Mouse (Mus musculus) hindbrain, embryonic 11.5 days (tissue): ENCODE results near the gene Trex1. TPM values are rescaled to one million over a fixed set of nuclear protein-coding genes. Genes with fewer than 3 reads are reported as not detected.
A peak's percentile ranks its signal among the peaks of the same experiment; 100 is the strongest.

Experiments
- ATAC-seq: fragments of 200-750 bp; cut with Nextera tagmentation; 2 replicates; pipeline ENCODE4 v1.8.0; 2017; ENCODE audit warnings: mild to moderate bottlenecking, moderate TSS enrichment, moderate library complexity; ENCODE audit not compliant: low FRiP score
- DNase-seq: peaks from one replicate; pipeline ENCODE4 v3.0.0-alpha.2; 2015; ENCODE audit warnings: low spot score
- H3K27ac ChIP-seq: fragments of 300-500 bp; sonication (generic); 2 replicates; pipeline ENCODE4 v1.5.1; 2014; ENCODE audit warnings: mild to moderate bottlenecking, low read depth, low read length
- H3K27me3 ChIP-seq: fragments of 300-500 bp; sonication (generic); 2 replicates; pipeline ENCODE4 v1.6.1; 2014; ENCODE audit warnings: mild to moderate bottlenecking, low read length, moderate library complexity, mixed read lengths; ENCODE audit not compliant: control insufficient read depth, insufficient read depth
- H3K36me3 ChIP-seq: fragments of 300-500 bp; sonication (generic); 2 replicates; pipeline ENCODE4 v1.6.1; 2014; ENCODE audit warnings: mild to moderate bottlenecking, low read length, moderate library complexity, mixed read lengths; ENCODE audit not compliant: control insufficient read depth, insufficient read depth
- H3K4me1 ChIP-seq: fragments of 300-500 bp; sonication (generic); replicated peaks from 2 replicates; pipeline ENCODE4 v1.6.1; 2014; ENCODE audit warnings: low read length, mixed read lengths; ENCODE audit not compliant: control insufficient read depth, insufficient read depth
- H3K4me2 ChIP-seq: fragments of 300-500 bp; sonication (generic); replicated peaks from 2 replicates; pipeline ENCODE4 v1.6.1; 2014; ENCODE audit warnings: mild to moderate bottlenecking, low read depth, low read length
- H3K4me3 ChIP-seq: fragments of 300-500 bp; sonication (generic); 2 replicates; pipeline ENCODE4 v1.5.1; 2014; ENCODE audit warnings: low read depth, low read length
- H3K9ac ChIP-seq: fragments of 300-500 bp; sonication (generic); 2 replicates; pipeline ENCODE4 v1.6.1; 2014; ENCODE audit warnings: low read depth, low read length
- H3K9me3 ChIP-seq: fragments of 300-500 bp; sonication (generic); 2 replicates; pipeline ENCODE4 v1.6.1; 2016; ENCODE audit warnings: low read length; ENCODE audit not compliant: control insufficient read depth
- WGBS: fragments of 180-500 bp; shearing (Covaris S2); extraction: QIAGEN DNeasy Blood & Tissue Kit; methylation state at CpG from one replicate; pipeline ENCODE4 v1.1.7; 2014; 5-methylcytosine and 5-hydroxymethylcytosine counted together
- polyA plus RNA-seq: library from polyadenylated mRNA; unstranded; fragments of >200 nt; fragmentation: Nextera tagmentation; extraction: Ambion mirVana; gene quantifications from 2 replicates; pipeline ENCODE4 v1.2.1, GENCODE M21; 2014

Trex1 gene
- polyA plus RNA-seq, 1 experiment from 2014 or later, result 9.7 TPM

DNA sequence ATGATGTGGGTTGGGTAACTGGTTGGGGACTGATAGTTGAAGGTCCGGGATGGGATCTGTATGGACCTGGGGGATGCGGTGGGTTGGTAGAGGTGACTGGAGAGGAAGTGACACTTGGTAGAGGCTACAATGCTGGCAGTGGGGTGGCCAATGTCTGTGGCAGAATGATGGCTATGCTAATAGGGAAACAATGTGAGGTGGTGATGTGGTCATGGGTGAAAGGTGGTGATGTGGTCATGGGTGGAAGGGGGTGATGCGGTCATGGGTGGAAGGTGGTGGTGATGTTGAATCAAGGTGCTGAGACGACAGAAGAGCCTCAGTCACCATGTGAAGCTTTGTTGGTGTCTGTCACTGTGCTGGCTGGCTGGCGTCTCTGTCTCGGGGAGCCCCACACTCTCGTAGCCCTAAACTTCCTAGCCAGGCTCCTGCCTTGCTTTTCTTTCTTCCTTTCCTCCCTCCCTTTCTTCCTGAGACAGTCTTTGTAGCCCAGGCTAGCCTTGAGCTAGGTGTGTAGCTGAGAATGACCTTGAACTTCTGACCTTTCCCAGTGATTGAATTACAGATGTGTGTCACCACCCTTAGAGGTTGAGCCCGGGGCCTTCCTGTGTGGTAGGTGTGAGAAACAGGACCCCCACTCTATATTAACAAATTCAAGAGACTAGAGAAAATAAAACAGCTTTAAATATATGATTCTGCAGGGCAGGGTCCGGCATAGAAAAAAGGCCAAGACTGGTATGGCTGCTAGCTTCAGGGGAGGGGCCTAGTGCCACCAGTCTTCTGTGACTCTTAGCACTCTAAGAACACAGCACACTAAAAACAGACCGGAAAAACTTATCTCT is 7.7 kb downstream of the Trex1 start:
- Histone ChIP-seq H3K27me3 (no peaks in the 10 kb centered on the region), H3K4me1 (no peaks in the 10 kb centered on the region; the same call in 1 of the 2 replicates), H3K4me2 (no peak overlapping the region), H3K9ac (no peak overlapping the region), H3K36me3 (no peaks in the 10 kb centered on the region), H3K4me3 (no peak overlapping the region), H3K9me3 (no peaks in the 10 kb centered on the region), H3K27ac (no peak overlapping the region)
- DNase-seq (no peak), ATAC-seq (no peak)
- 90% methylated on average over 10 of the region's 10 CpGs for WGBS

DNA sequence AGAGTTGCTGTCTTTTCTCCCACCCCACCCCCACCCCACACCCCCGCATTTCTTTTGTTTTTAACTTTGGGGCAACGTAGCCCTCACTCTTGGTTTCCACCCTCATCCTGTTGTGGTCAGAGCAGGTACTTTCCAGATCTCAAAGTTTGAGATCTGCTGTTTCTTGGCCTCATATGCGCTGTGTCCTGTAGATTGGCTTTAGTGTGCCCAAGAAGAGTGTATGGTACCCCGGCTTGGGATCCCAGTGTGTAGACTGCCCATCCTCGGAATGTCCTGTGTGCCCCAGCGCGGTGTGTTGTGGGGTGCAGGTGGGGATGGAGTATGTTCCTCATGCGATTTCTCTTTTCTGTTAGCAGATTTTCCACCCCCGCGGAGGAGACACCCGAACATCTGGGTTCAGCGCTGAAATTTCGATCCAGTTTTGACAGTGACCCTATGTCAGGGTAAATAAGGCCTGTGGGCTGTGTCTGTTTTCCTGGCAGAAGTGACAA is 8.5 kb downstream of the Trex1 start:
- no peaks in the 10 kb centered on the region; the same call in 1 of the 2 replicates for H3K4me1 ChIP-seq
- ATAC-seq (no peak), DNase-seq (no peak)
- WGBS, result 90% methylated on average over 13 of the region's 13 CpGs
- no peaks in the 10 kb centered on the region for H3K9me3 ChIP-seq
- H3K27me3 ChIP-seq, result no peaks in the 10 kb centered on the region
- H3K4me3 ChIP-seq, result no peak overlapping the region
- H3K36me3 ChIP-seq, result no peaks in the 10 kb centered on the region
- no peak overlapping the region for H3K9ac ChIP-seq
- H3K4me2 ChIP-seq, result no peak overlapping the region
- no peak overlapping the region for H3K27ac ChIP-seq

DNA sequence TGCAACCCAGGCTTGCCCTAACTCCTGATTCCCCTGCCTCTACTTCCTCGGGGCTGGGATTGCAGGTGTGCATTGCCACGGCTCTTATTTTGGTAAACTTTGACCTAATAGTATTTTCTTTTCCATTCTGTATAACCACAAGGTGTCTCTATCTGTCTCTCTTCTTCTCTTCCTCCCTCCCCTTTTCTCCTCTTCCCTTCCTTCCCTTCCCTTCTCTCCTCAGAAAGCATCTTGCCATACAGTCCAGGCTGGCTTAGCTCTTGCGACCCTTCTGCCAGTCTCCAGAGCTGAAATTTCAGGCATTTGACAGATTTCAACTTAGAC is 8.9 kb downstream of the Trex1 start:
- Histone ChIP-seq H3K4me1 (no peaks in the 10 kb centered on the region; the same call in 1 of the 2 replicates), H3K27me3 (no peaks in the 10 kb centered on the region), H3K4me2 (no peak overlapping the region), H3K36me3 (no peaks in the 10 kb centered on the region), H3K9ac (no peak overlapping the region), H3K9me3 (no peaks in the 10 kb centered on the region), H3K4me3 (no peak overlapping the region), H3K27ac (no peak overlapping the region)
- DNase-seq, result no peak
- no peak for ATAC-seq
- 70% methylated on average over 3 of the region's 3 CpGs for WGBS

DNA sequence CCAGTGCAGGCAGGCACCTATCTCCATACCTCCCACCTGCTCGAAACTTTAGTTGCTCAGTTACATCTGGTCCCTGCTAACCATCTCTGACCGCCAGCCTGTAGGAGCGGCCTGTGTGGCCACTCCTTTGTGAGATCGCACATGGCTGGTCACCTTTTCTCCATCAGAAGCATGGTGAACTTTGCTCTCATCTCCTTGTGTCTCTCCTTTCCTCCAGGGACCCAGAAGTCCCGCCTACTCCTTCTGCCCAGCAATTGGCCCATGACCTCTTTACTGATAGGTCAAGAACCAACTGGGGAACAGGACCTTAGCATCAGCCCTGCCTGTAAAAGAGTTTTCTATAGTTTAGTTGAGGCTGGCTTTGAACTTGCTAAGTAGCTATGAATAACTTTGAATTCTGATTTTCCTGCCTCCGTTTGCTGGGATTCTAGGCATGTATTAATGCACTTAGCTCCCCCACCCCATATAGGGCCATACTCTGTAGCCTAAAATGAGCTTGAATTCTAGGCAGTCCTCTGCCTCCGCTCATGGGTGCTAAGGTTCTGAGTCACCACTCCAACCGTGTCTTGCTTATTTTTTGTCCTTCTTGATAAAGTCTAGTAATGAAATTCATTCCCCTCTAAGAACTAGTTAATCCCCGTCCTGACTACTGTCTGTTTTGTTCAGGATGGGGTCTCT is 9.4 kb downstream of the Trex1 start:
- Histone ChIP-seq H3K27me3 (no peaks in the 10 kb centered on the region), H3K9me3 (no peaks in the 10 kb centered on the region), H3K4me2 (no peak overlapping the region), H3K27ac (no peak overlapping the region), H3K4me3 (no peak overlapping the region), H3K36me3 (no peaks in the 10 kb centered on the region), H3K4me1 (no peaks in the 10 kb centered on the region; the same call in 1 of the 2 replicates), H3K9ac (no peak overlapping the region)
- ATAC-seq (no peak), DNase-seq (no peak)
- 85% methylated on average over 9 of the region's 9 CpGs for WGBS

DNA sequence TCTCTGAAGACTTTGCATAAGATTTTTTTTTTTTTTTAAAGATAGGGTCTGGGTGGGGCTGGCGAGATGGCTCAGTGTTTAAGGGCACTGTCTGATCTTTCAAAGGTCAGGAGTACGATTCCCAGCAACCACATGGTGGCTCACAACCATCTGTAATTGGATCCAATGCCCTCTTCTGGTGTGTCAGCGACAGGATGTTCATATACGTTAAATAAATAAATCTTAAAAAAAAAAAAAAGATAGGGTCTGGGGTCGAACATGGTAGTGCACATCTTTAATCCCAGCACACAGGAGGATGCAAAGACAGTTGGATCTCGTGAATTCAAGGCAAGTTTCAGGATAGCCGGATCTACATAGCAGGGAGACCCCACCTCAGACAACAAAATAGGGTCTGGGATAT is 10.2 kb downstream of the Trex1 start:
- Histone ChIP-seq H3K4me2 (no peak overlapping the region), H3K4me3 (no peak overlapping the region), H3K27me3 (no peaks in the 10 kb centered on the region), H3K36me3 (no peaks in the 10 kb centered on the region), H3K9ac (no peak overlapping the region), H3K9me3 (no peaks in the 10 kb centered on the region), H3K4me1 (no peaks in the 10 kb centered on the region), H3K27ac (no peak overlapping the region)
- DNase-seq (no peak), ATAC-seq (no peak)
- 84% methylated on average over 7 of the region's 7 CpGs for WGBS

DNA sequence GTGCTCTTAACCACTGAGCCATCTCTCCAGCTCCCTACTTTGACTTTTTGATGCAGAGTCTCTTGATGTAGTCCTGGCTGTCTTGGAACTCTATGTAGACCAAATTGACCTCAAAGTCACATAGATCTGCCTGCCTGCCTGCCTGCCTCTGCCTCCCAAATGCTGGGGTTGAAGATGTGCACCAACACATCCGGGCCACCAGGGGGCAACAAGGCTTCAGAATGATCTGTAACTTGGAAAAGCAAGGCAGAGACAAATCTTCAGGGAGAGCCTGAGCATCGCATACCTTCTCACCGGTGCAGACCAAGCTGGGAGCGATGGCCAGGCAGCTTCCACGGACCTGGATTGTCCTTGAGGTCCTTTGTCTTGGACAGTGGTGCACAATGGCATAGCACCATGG is 13.2 kb downstream of the Trex1 start:
- H3K4me1 ChIP-seq, result no peaks in the 10 kb centered on the region
- no peak overlapping the region for H3K27ac ChIP-seq
- H3K4me2 ChIP-seq, result no peak overlapping the region
- WGBS, result 37% methylated on average over 5 of the region's 5 CpGs
- no peaks in the 10 kb centered on the region for H3K9me3 ChIP-seq
- H3K4me3 ChIP-seq, result no peak overlapping the region
- H3K9ac ChIP-seq, result no peak overlapping the region
- DNase-seq (peak; percentile 62), ATAC-seq (no peak)
- H3K36me3 ChIP-seq, result no peaks in the 10 kb centered on the region
- H3K27me3 ChIP-seq, result no peaks in the 10 kb centered on the region

DNA sequence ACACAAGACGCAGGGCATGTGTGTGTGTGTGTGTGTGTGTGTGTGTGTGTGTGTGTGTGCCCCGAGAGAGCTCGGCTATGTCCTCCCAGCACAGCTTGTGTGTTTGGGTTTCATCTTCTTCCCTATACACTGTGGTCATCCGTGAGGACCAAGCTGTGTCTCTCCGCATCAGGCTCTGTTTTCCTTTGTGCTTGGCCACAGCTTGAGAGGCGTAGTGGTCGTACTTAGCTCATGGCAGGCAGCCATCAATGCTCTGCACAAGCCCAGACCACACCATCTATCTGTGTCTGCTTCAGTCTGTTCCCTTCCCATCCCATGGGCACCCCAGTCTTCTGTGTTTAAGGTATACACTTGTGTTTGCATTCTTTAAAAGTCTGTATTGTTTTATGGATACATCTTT is 18.2 kb downstream of the Trex1 start:
- Histone ChIP-seq H3K9ac (no peak overlapping the region), H3K36me3 (no peaks in the 10 kb centered on the region), H3K9me3 (no peaks in the 10 kb centered on the region), H3K27me3 (no peaks in the 10 kb centered on the region), H3K4me2 (no peak overlapping the region), H3K4me1 (no peaks in the 10 kb centered on the region; the same call in 1 of the 2 replicates), H3K27ac (no peak overlapping the region), H3K4me3 (no peak overlapping the region)
- ATAC-seq (no peak), DNase-seq (no peak)
- 85% methylated on average over 7 of the region's 7 CpGs for whole genome bisulfite sequencing

DNA sequence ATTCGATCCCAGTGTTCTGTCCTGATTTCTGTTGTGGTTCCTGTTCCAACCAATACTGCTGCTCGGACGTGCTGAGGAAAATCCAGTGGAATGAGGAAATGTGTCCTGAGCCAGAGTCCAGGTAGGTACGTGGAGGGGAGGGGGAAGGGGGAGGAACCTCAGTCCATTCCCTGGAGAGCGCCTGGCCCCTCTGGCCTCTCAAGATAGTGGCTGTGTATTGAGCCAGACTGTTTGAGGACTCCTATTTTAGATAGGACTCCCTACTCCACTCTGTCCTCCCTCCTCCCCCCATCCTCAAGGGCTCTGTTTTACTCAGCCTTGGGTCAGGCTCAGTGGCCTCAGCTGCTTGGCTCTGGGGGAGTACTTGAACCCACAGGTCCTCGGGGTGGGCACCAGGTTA is 18.6 kb downstream of the Trex1 start:
- Histone ChIP-seq H3K4me2 (no peak overlapping the region), H3K27me3 (no peaks in the 10 kb centered on the region), H3K36me3 (no peaks in the 10 kb centered on the region), H3K4me1 (no peaks in the 10 kb centered on the region; the same call in 1 of the 2 replicates), H3K9me3 (no peaks in the 10 kb centered on the region), H3K27ac (no peak overlapping the region), H3K4me3 (no peak overlapping the region), H3K9ac (no peak overlapping the region)
- WGBS, result 71% methylated on average over 6 of the region's 6 CpGs
- DNase-seq, result no peak
- no peak for ATAC-seq

DNA sequence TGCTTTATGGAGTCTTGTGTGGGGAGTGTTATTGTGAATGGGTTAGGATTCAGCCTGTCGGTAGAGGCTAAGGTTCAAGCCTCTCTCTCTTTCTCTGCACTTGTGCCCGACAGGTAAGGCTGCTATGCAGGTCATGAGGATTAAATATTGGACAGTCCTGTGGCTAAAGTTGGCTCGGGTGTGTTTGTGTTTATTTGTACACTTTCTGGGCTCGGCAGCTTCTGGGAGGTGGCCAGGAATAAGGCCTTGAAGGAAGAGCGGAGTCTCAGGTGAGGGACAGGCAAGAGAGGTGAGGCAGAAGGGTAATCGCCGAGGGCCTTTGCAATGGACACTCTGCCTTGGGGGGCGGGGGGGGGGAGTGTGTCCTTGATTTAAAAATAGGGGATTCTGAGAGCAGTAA is 19.3 kb downstream of the Trex1 start:
- Histone ChIP-seq H3K4me2 (no peak overlapping the region), H3K9ac (no peak overlapping the region), H3K4me3 (no peak overlapping the region), H3K36me3 (no peaks in the 10 kb centered on the region), H3K4me1 (no peaks in the 10 kb centered on the region; the same call in 1 of the 2 replicates), H3K27me3 (no peaks in the 10 kb centered on the region), H3K9me3 (no peaks in the 10 kb centered on the region), H3K27ac (no peak overlapping the region)
- ATAC-seq (no peak), DNase-seq (no peak)
- WGBS, result 87% methylated on average over 8 of the region's 8 CpGs
